Mouse (Mus musculus) midbrain, embryonic 14.5 days (tissue): ENCODE measurements around the gene Ttc22. TPM values are rescaled to one million over a fixed set of nuclear protein-coding genes. Genes with fewer than 3 reads are reported as not detected.

Experiments
- ATAC-seq: fragments of 200-750 bp; cut with Nextera tagmentation; 2 replicates; pipeline ENCODE4 v1.8.0; 2017; ENCODE audit warnings: moderate number of reproducible peaks, moderate library complexity; ENCODE audit not compliant: low FRiP score, low TSS enrichment
- DNase-seq: peaks from one replicate; pipeline ENCODE4 v3.0.0-alpha.2; 2015
- H3K27ac ChIP-seq: fragments of 300-500 bp; sonication (generic); replicated peaks from 2 replicates; pipeline ENCODE4 v1.5.1; 2014; ENCODE audit warnings: mild to moderate bottlenecking, low read depth, low read length, moderate library complexity
- H3K27me3 ChIP-seq: fragments of 300-500 bp; sonication (generic); 2 replicates; pipeline ENCODE4 v1.6.1; 2014; ENCODE audit warnings: low read length, control low read depth, mixed read lengths; ENCODE audit not compliant: control insufficient read depth, insufficient read depth
- H3K36me3 ChIP-seq: fragments of 300-500 bp; sonication (generic); 2 replicates; pipeline ENCODE4 v1.6.1; 2014; ENCODE audit warnings: low read length, control low read depth; ENCODE audit not compliant: control insufficient read depth, insufficient read depth
- H3K4me1 ChIP-seq: fragments of 300-500 bp; sonication (generic); 2 replicates; pipeline ENCODE4 v1.6.1; 2014; ENCODE audit warnings: mild to moderate bottlenecking, antibody characterized with exemption, low read length, control low read depth; ENCODE audit not compliant: control insufficient read depth, insufficient read depth
- H3K4me2 ChIP-seq: fragments of 300-500 bp; sonication (generic); 2 replicates; pipeline ENCODE4 v1.6.1; 2014; ENCODE audit warnings: mild to moderate bottlenecking, low read length, moderate library complexity
- H3K4me3 ChIP-seq: fragments of 300-500 bp; sonication (generic); replicated peaks from 2 replicates; pipeline ENCODE4 v1.5.1; 2014; ENCODE audit warnings: low read depth, low read length
- H3K9ac ChIP-seq: fragments of 300-500 bp; sonication (generic); replicated peaks from 2 replicates; pipeline ENCODE4 v1.6.1; 2014; ENCODE audit warnings: mild to moderate bottlenecking, low read length, moderate library complexity
- H3K9me3 ChIP-seq: fragments of 300-500 bp; sonication (generic); 2 replicates; pipeline ENCODE4 v1.6.1; 2016; ENCODE audit warnings: low read length, control low read depth, mixed read lengths; ENCODE audit not compliant: control insufficient read depth
- WGBS: fragments of 180-500 bp; shearing (Covaris S2); extraction: QIAGEN DNeasy Blood & Tissue Kit; methylation state at CpG from one replicate; pipeline ENCODE4 v1.1.7; 2014; 5-methylcytosine and 5-hydroxymethylcytosine counted together
- polyA plus RNA-seq: library from polyadenylated mRNA; unstranded; fragments of >200 nt; fragmentation: Nextera tagmentation; extraction: Ambion mirVana; gene quantifications from 2 replicates; pipeline ENCODE4 v1.2.1, GENCODE M21; 2014

Ttc22 gene
- polyA plus RNA-seq, 1 experiment from 2014 or later, result 3.3 TPM

DNA sequence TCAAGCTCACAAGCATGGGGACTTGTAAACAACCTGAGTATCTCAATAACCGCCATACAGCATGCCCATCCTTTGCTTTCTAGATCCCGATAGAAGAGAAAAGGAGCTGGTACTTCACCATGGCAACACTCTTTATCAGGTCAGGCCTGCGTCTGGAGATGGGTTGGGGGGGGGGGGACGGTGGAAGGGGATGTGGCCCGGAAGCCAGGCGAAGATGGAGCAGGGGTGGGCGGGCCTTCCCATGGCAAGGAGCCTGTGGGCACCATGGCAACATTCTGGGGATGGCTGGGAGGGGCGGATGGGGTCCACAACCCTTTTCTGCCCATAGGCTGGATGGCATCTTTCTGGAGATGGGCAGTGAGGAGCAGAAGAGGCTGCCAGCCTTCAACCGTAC, 11.9 kb downstream of the Ttc22 start:
- Histone ChIP-seq H3K27ac (peak overlapping the region; percentile 90), H3K4me3 (no peak overlapping the region), H3K9me3 (no peaks in the 10 kb centered on the region), H3K9ac (no peak overlapping the region), H3K27me3 (no peaks in the 10 kb centered on the region), H3K4me2 (peak overlapping the region; percentile 29), H3K36me3 (no peaks in the 10 kb centered on the region), H3K4me1 (peaks cover 43% of the 10 kb centered on the region)
- DNase-seq (no peak), ATAC-seq (no peak)
- WGBS, result 35% methylated on average over 9 of the region's 9 CpGs

DNA sequence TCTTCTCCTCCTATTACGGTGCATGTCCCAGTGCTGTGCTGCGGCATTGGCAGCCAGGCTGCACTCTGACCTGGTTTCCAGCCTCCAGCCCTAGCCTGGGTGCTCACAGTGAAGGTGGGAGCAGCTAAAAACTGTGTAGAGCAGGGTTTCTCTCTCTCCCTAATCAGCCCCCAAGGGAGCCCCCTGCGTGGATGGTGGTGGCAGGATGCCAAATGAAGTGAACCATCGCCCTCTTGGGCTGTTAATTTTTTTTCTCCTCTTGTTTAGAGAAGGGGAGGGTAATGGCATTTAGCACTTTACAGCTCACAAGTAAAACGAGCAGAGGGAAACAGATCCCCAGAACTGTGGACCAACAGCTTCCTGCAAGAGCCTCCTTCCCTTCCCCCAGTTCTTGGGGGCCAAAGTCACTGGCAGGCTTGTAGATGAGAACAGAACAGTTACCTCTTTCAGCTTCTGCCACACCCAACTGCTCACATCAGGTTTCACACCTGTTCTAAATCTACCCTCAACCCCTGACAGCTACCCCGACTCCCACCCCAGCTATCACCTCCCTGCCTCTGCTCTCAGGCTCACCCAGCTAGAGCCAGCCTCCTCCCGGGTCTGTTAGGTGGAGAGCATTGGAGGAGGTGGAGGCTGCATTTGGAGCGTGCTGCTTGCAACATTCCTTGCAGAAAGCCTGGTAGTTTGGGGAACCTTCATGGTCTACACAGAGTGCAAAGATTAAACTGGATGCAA, 21.4 kb downstream of the Ttc22 start:
- Histone ChIP-seq H3K27me3 (no peaks in the 10 kb centered on the region), H3K4me3 (no peak overlapping the region), H3K27ac (no peak overlapping the region), H3K9ac (no peak overlapping the region; the same call in 1 of the 2 replicates), H3K9me3 (no peaks in the 10 kb centered on the region), H3K4me2 (no peak overlapping the region), H3K36me3 (no peaks in the 10 kb centered on the region), H3K4me1 (no peaks in the 10 kb centered on the region)
- ATAC-seq (no peak), DNase-seq (no peak)
- WGBS, result 45% methylated on average over 8 of the region's 8 CpGs

DNA sequence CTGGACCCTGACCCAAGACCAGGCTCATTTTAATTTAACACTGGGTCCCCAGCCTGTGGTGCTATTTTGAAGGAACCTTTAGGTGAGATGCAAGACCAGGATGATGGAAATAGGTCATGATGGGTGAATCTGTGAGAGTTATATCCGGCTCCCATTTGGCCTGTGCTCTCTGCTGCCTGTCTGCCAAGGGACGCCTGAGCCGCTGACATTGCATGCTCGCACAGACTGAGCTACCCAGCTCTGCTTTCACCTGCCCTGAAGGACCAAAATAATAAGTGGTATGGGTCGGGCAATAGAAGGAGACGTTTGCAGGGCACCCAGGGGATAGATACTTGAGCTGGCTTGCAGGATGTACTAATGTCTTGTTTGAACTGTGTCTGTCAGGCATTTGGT, 22.0 kb downstream of the Ttc22 start:
- H3K9me3 ChIP-seq, result no peaks in the 10 kb centered on the region
- H3K9ac ChIP-seq, result no peak overlapping the region
- H3K4me2 ChIP-seq, result no peak overlapping the region
- 71% methylated on average over 6 of the region's 6 CpGs for WGBS
- no peak for ATAC-seq
- no peaks in the 10 kb centered on the region for H3K4me1 ChIP-seq
- H3K27ac ChIP-seq, result no peak overlapping the region
- H3K4me3 ChIP-seq, result no peak overlapping the region
- H3K36me3 ChIP-seq, result no peaks in the 10 kb centered on the region
- no peaks in the 10 kb centered on the region for H3K27me3 ChIP-seq
- DNase-seq, result no peak

DNA sequence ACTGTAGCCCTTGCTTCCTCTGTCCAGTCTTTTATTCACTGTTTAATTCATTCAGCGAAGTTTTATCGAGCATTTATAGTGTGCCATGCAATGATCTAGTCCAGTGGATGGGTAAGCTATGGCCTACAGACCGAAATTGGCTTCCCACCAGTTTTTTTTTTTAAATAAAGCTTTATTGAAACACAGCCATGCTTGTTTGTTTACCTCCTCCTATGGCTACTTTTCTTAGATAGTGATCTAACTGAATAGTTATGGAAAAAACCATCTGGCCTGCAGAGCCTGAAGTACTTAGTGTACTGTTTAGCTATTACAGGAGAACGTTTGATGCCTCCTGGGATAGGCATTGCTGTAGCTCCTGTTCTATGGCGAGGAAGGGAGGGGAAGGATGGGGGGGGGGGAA, 23.6 kb downstream of the Ttc22 start:
- no peaks in the 10 kb centered on the region for H3K36me3 ChIP-seq
- ATAC-seq (no peak), DNase-seq (no peak)
- no peak overlapping the region for H3K27ac ChIP-seq
- H3K4me1 ChIP-seq, result no peaks in the 10 kb centered on the region
- H3K4me3 ChIP-seq, result no peak overlapping the region
- no peak overlapping the region for H3K9ac ChIP-seq
- H3K4me2 ChIP-seq, result no peak overlapping the region
- 76% methylated on average over 5 of the region's 5 CpGs for WGBS
- H3K9me3 ChIP-seq, result no peaks in the 10 kb centered on the region
- no peaks in the 10 kb centered on the region for H3K27me3 ChIP-seq

GRCm38 (mm10) chr4:106647137-106647536, 24.9 kb downstream of the Ttc22 start:
- no peak for ATAC-seq
- WGBS, result 88% methylated on average over 6 of the region's 6 CpGs

GRCm38 (mm10) chr4:106650833-106651527, 28.7 kb downstream of the Ttc22 start, which contains the start of gene Pars2:
Gene Pars2, plus strand, starts transcription at chr4:106651069.
- peak; percentile 99 for DNase-seq
- no peaks in the 10 kb centered on the region for H3K27me3 ChIP-seq
- peak within 1 kb of the TSS; percentile 96 for H3K4me2 ChIP-seq
- H3K27ac ChIP-seq, result peak within 1 kb of the TSS; percentile 63
- H3K9me3 ChIP-seq, result no peaks in the 10 kb centered on the region
- H3K4me3 ChIP-seq, result peak within 1 kb of the TSS; percentile 56
- 3% methylated on average over 40 of the region's 40 CpGs for WGBS
- peaks cover 19% of the 10 kb centered on the region for H3K36me3 ChIP-seq
- peak; percentile 98 for ATAC-seq
- H3K4me1 ChIP-seq, result peaks cover 7% of the 10 kb centered on the region
- H3K9ac ChIP-seq, result peak within 1 kb of the TSS; percentile 74

More at GRCm38 (mm10) chr4:106647137-106647536, 24.9 kb downstream of the Ttc22 start:
- no peak overlapping the region for H3K4me2 ChIP-seq
- no peak overlapping the region for H3K27ac ChIP-seq
- H3K9me3 ChIP-seq, result no peaks in the 10 kb centered on the region
- H3K4me3 ChIP-seq, result no peak overlapping the region
- no peak overlapping the region for H3K9ac ChIP-seq
- no peaks in the 10 kb centered on the region for H3K36me3 ChIP-seq
- peaks cover 7% of the 10 kb centered on the region for H3K4me1 ChIP-seq
- no peak for DNase-seq
- no peaks in the 10 kb centered on the region for H3K27me3 ChIP-seq

GRCm38 (mm10) chr4:106652546-106652945, 30.3 kb downstream of the Ttc22 start:
- ATAC-seq, result no peak
- no peaks in the 10 kb centered on the region for H3K27me3 ChIP-seq
- peaks cover 22% of the 10 kb centered on the region for H3K36me3 ChIP-seq
- H3K27ac ChIP-seq, result no peak overlapping the region
- DNase-seq, result no peak
- no peaks in the 10 kb centered on the region for H3K9me3 ChIP-seq
- no peak overlapping the region for H3K4me3 ChIP-seq
- peaks cover 7% of the 10 kb centered on the region for H3K4me1 ChIP-seq
- WGBS, result 96% methylated on average over 3 of the region's 3 CpGs
- H3K4me2 ChIP-seq, result no peak overlapping the region
- H3K9ac ChIP-seq, result no peak overlapping the region

GRCm38 (mm10) chr4:106653051-106653450, 30.8 kb downstream of the Ttc22 start:
- 95% methylated on average over 15 of the region's 15 CpGs for WGBS
- Histone ChIP-seq H3K9me3 (no peaks in the 10 kb centered on the region), H3K27ac (no peak overlapping the region), H3K36me3 (peaks cover 27% of the 10 kb centered on the region), H3K4me2 (no peak overlapping the region), H3K4me1 (peaks cover 7% of the 10 kb centered on the region), H3K4me3 (no peak overlapping the region), H3K9ac (no peak overlapping the region), H3K27me3 (no peaks in the 10 kb centered on the region)
- DNase-seq (no peak), ATAC-seq (no peak)

DNA sequence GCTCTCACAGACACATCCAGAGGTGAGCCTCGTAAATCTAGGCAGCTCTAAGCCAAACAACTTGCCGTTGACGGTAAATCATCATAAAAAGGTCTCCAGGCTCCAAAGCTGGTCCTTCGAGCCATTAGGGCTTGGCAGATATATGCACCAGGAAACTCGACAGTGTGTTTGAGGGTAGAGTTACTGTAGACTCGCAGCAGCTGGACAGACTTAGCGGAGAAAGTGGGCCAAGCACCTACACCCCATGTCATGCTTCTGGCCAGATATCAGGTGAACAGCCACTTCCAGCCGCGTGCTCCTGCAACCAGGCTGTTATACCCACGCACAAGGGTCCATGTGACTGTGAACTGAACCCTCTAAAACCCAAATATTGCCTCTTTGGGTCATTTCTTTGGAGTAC, 33.4 kb downstream of the Ttc22 start:
- H3K27ac ChIP-seq, result no peak overlapping the region
- peaks cover 7% of the 10 kb centered on the region for H3K4me1 ChIP-seq
- WGBS, result 93% methylated on average over 10 of the region's 10 CpGs
- no peak for ATAC-seq
- H3K9me3 ChIP-seq, result no peaks in the 10 kb centered on the region
- H3K27me3 ChIP-seq, result no peaks in the 10 kb centered on the region
- DNase-seq, result no peak
- no peak overlapping the region for H3K4me2 ChIP-seq
- H3K4me3 ChIP-seq, result no peak overlapping the region
- H3K36me3 ChIP-seq, result peaks cover 50% of the 10 kb centered on the region
- H3K9ac ChIP-seq, result no peak overlapping the region
